Mouse (Mus musculus) c-Kit-positive CD71-positive TER-119-positive erythroid progenitor cells, embryonic 14.5 days (primary cell): Measurements from ENCODE around the gene Rtca.

Experiments used
- DNase-seq: peaks from one replicate; pipeline ENCODE4 v3.0.0-alpha.2; 2013; ENCODE audit warnings: low spot score

Rtca gene

GRCm38 (mm10) chr3:116507772-116508351 is at the start of gene Rtca:
TSS of gene Rtca (minus strand) at chr3:116508208.
- peak; percentile 94 for DNase-seq

GRCm38 (mm10) chr3:116551362-116551761 is 43.4 kb upstream of the Rtca start:
- no peak for DNase-seq

GRCm38 (mm10) chr3:116547430-116547829 is 39.4 kb upstream of the Rtca start:
- DNase-seq, result no peak

GRCm38 (mm10) chr3:116542532-116542931 is 34.5 kb upstream of the Rtca start:
- DNase-seq, result no peak

- DNase-seq, result no peak
Observed at GRCm38 (mm10) chr3:116542070-116542469, 34.1 kb upstream of the Rtca start.

GRCm38 (mm10) chr3:116537200-116537573 is 29.2 kb upstream of the Rtca start:
- DNase-seq, result no peak

GRCm38 (mm10) chr3:116536428-116537199 is 28.6 kb upstream of the Rtca start:
- no peak for DNase-seq

- no peak for DNase-seq
Observed at GRCm38 (mm10) chr3:116530826-116531225, 22.8 kb upstream of the Rtca start.

- DNase-seq, result no peak
Observed at GRCm38 (mm10) chr3:116529741-116530140, 21.7 kb upstream of the Rtca start.

- no peak for DNase-seq
Observed at GRCm38 (mm10) chr3:116520141-116520761, 12.2 kb upstream of the Rtca start.

GRCm38 (mm10) chr3:116512904-116513716 is 5.1 kb upstream of the Rtca start, which contains the start of gene Dbt:
TSS of gene Dbt (plus strand) at chr3:116513070.
- DNase-seq, result peak; percentile 72

- DNase-seq, result no peak
Observed at GRCm38 (mm10) chr3:116512151-116512903, 4.3 kb upstream of the Rtca start.

GRCm38 (mm10) chr3:116495671-116496070 is 12.3 kb downstream of the Rtca start:
- no peak for DNase-seq

- no peak for DNase-seq
Observed at GRCm38 (mm10) chr3:116493658-116494057, 14.3 kb downstream of the Rtca start.

GRCm38 (mm10) chr3:116491923-116492454 is 16.0 kb downstream of the Rtca start:
- no peak for DNase-seq

- no peak for DNase-seq
Observed at GRCm38 (mm10) chr3:116490920-116491319, 17.1 kb downstream of the Rtca start.

GRCm38 (mm10) chr3:116483271-116483670 is 24.7 kb downstream of the Rtca start:
- no peak for DNase-seq

- no peak for DNase-seq
Observed at GRCm38 (mm10) chr3:116482724-116483123, 25.3 kb downstream of the Rtca start.

GRCm38 (mm10) chr3:116480937-116481336 is 27.1 kb downstream of the Rtca start:
- no peak for DNase-seq

GRCm38 (mm10) chr3:116480119-116480518 is 27.9 kb downstream of the Rtca start:
- no peak for DNase-seq

GRCm38 (mm10) chr3:116477351-116477750 is 30.7 kb downstream of the Rtca start:
- DNase-seq, result no peak
